Mouse (Mus musculus): ENCODE data around the gene Olfr1394.
A peak's percentile ranks its signal among the peaks of the same experiment; 100 is the strongest.
"Not testable (repeated sequence)": the region's sequence is repeated elsewhere in the genome, so short reads cannot be mapped to it uniquely, and the experiment has no call there.

The Olfr1394 gene

GRCm38 (mm10) chr11:49154077-49154476 lies at the start of gene Olfr1394:
Gene Olfr1394 (plus strand): TSS chr11:49154377.
- DNase-seq (ENCODE audit: extremely low read depth, low read depth): no peak

- no peak for DNase-seq (ENCODE audit: extremely low read depth, low read depth)
Observed at GRCm38 (mm10) chr11:49105752-49106151, 48.4 kb upstream of the Olfr1394 start.

- DNase-seq (ENCODE audit: extremely low read depth, low read depth): no peak
Observed at GRCm38 (mm10) chr11:49107650-49108537, 46.3 kb upstream of the Olfr1394 start.

GRCm38 (mm10) chr11:49108833-49109232 lies 45.3 kb upstream of the Olfr1394 start:
- no peak for DNase-seq (ENCODE audit: extremely low read depth, low read depth)

- no peak for DNase-seq (ENCODE audit: extremely low read depth, low read depth)
Observed at GRCm38 (mm10) chr11:49111000-49111399, 43.2 kb upstream of the Olfr1394 start.

GRCm38 (mm10) chr11:49112624-49113219 lies 41.5 kb upstream of the Olfr1394 start:
- no peak for DNase-seq (ENCODE audit: extremely low read depth, low read depth)

- DNase-seq (ENCODE audit: extremely low read depth, low read depth): no peak
Observed at GRCm38 (mm10) chr11:49114158-49114557, 40.0 kb upstream of the Olfr1394 start.

- DNase-seq (ENCODE audit: extremely low read depth, low read depth): no peak
Observed at GRCm38 (mm10) chr11:49114774-49115173, 39.4 kb upstream of the Olfr1394 start, which contains the start of gene Olfr1396. Gene Olfr1396 (minus strand): TSS chr11:49114874.

GRCm38 (mm10) chr11:49119635-49120034 lies 34.5 kb upstream of the Olfr1394 start:
- no peak for DNase-seq (ENCODE audit: extremely low read depth, low read depth)

GRCm38 (mm10) chr11:49124169-49124568 lies 30.0 kb upstream of the Olfr1394 start:
- DNase-seq (ENCODE audit: extremely low read depth, low read depth): no peak

- DNase-seq (ENCODE audit: extremely low read depth, low read depth): no peak
Observed at GRCm38 (mm10) chr11:49141974-49142373, 12.2 kb upstream of the Olfr1394 start, which contains the start of gene Olfr1395. Gene Olfr1395 (plus strand): TSS chr11:49142274.

GRCm38 (mm10) chr11:49156821-49157814 lies 2.9 kb downstream of the Olfr1394 start:
- no peak for DNase-seq (ENCODE audit: extremely low read depth, low read depth)

GRCm38 (mm10) chr11:49168839-49169611 lies 14.8 kb downstream of the Olfr1394 start:
- DNase-seq (ENCODE audit: extremely low read depth, low read depth): no peak

- peak; percentile 29 for DNase-seq (ENCODE audit: extremely low read depth, low read depth)
Observed at GRCm38 (mm10) chr11:49170576-49170975, 16.4 kb downstream of the Olfr1394 start.

GRCm38 (mm10) chr11:49175345-49175744 lies 21.2 kb downstream of the Olfr1394 start:
- no peak for DNase-seq (ENCODE audit: extremely low read depth, low read depth)

- not testable (repeated sequence) for DNase-seq (ENCODE audit: extremely low read depth, low read depth)
Observed at GRCm38 (mm10) chr11:49176047-49176779, 22.0 kb downstream of the Olfr1394 start.

GRCm38 (mm10) chr11:49183172-49183571 lies 29.0 kb downstream of the Olfr1394 start:
- no peak for DNase-seq (ENCODE audit: extremely low read depth, low read depth)

GRCm38 (mm10) chr11:49186452-49186851 lies 32.3 kb downstream of the Olfr1394 start:
- DNase-seq (ENCODE audit: extremely low read depth, low read depth): no peak

- DNase-seq (ENCODE audit: extremely low read depth, low read depth): no peak
Observed at GRCm38 (mm10) chr11:49186955-49187488, 32.8 kb downstream of the Olfr1394 start, which contains the start of gene Btnl9. Gene Btnl9 (minus strand): TSS chr11:49187159.
